Mouse (Mus musculus) monocyte, adult 2 months (primary cell): ENCODE data around the gene H3f3b.
A peak's percentile ranks its signal among the peaks of the same experiment; 100 is the strongest.

Experiments
- DNase-seq, 2 experiments: peaks; one replicate each; pipeline ENCODE4 v3.0.0; 2022; ENCODE audit warnings: low spot score in 2 of 2, low read depth in 1 of 2

Gene H3f3b

DNA sequence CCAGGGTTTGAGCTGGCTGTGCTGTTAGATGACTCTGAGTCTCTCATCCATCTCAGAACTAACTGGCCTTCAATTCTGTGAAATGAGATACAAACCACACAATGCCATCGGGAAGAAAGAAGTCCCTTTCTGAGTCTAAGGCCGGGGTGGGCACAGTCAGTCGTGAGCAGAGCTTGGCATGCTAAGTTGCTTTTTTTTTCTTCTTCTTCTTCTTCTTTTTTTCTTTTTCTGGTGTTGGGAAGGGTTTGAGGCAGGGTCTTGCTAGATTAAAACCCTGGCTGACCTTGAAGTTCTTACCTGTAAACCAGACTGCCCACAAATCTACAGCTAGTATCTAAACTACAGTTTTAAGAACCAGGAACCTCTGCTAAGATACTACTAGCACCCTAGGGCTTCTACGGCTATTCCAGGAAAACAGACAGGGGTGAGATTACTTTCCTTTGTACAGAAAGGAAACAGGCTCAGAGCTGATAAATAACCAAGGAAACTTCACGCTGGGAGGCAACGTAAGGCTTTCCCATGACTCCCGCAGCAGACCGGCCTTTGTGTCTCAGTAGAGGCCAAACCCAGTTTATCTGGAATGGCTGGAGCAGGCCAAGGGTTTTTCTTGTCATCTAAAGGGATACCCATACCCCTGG is 23.5 kb downstream of the H3f3b start:
- no peak for DNase-seq

DNA sequence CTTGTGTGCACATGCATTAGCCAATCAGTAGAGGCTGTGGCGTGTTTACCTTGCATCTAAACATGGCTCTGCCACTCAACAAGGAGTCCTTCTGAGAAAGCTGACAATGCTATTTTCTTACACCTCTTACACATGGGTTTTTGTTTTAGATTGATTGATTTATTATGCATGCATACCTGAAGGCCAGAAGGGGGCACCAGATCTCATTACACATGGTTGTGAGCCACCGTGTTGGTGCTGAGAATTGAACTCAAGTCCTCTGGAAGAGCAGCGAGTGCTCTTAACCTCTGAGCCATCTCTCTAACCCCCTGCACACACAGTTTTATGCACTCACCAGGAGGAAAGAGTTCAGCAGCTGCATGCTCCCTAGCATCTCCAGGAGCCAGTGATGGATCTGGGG is 24.9 kb downstream of the H3f3b start:
- DNase-seq, result no peak

DNA sequence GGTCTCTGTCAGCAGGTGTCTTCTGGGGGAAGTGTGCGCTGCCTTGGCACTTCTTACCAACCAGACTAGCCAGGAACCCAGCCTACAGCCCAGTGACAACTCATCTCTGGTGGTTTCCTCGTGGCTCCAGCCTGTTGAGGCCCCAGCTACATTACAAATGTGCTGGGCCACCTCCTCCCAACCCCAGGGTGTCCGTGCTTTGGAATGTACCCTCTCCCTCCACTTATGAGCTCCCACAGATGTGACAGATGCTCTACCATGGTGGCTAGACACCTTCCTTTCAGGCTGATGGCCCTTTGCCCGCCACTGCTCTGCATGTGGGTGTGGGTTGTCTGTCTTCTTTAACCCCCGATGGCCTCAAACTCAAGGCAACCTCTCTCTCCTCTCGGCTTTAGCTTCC is 26.0 kb downstream of the H3f3b start:
- DNase-seq, result no peak

DNA sequence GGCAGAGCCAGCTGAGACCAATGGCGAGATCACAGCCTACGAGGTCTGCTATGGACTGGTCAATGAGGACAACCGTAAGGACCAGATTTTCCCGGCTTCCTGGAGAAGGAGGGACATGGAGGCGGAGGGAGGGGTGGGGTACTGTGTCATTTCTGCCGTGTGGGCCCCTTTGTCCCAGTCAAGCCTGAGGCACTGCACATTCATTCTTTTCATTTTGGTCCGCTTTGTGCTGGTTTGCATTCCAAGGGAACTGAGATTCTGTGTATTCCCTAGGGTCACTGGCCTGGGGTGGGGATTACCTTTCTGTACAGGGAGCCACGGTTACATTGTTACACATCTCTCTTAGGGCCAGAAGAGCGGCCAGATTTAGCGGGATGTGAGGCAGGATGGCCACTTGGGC is 27.2 kb downstream of the H3f3b start:
- no peak for DNase-seq

DNA sequence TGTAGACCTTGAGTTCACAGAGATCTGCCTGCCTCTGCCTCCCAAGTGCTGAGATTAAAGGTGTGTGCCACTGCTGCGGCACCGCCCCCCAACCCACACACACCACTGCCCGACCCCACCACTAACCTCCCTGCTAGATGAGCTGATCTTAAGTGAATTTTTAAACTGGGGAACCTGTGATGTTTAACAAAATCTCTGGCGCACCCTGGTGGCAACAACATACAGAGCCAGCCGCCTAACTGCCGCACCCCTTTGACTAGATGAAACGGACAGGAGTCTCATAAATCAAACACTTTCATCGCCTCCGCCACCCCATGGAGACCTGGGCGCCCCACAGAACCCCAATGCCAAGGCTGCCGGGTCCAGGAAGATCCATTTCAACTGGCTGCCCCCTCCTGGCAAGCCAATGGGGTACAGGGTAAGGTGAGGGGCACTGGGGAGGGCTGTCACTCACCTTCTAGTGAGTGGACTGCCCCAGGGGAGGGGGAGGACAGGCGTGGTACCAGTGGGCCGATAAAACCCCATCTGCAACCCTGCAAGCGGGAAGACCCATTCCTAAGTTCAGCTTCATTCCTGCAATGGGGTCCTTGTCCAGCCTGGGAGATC is 28.1 kb downstream of the H3f3b start:
- peak in 1 of 2 experiments; percentile 46 for DNase-seq

DNA sequence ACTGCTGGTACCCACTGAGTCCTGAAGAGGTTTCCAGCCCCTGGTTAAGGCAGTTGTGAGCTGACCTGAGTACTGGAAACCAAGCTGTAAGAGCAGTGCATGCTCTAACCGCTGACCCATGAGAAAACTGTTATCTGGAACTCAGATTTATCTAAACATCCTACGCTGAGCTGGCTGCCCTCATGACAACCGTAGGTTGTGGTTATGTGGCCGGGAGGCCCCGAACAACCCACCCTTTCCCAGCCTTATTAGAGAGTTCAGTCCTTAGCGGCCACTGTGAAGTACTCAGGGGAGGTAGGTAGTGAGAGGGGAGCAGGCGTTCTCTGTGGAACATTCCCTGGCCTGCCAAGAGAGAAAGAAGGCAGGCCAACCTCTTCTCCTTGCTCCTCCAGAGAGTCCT is 28.7 kb downstream of the H3f3b start:
- DNase-seq, result no peak

DNA sequence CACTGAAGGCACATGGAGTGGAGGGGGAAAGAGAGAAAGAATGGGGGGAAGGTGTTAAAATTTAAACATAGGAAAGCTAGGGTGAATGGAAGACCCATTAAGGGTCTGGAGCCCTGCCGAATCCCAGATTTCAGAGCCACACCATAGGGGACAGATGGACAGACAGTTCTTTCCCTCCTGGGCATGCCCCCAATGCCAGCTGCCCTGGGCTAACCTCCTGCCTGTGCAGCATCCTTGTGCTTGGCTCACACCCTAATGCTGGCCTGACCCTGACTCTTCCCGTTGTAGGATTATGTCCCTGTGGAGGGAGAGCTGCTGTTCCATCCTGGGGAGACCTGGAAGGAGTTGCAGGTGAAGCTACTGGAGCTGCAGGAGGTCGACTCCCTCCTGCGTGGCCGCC is 30.1 kb downstream of the H3f3b start:
- no peak for DNase-seq

DNA sequence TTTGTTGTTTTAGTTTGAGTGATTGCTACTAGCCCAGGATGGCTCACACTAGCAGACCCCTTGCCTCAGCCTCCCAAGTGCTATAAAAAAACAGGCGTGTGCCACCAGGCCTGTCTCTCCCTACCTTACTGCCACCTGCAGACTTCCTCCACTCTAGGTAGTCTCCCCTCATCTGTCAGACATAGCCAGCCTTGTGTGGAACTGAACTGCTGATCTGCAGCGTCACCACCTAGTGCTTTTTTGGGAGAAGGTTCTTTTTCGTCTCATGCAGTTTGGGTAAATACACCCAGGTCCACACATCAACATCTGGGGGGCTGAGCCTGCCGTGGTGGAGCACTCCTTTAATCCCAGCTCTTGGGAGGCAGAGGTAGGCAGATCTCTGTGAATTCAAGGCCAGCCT is 30.7 kb downstream of the H3f3b start:
- DNase-seq, result no peak

DNA sequence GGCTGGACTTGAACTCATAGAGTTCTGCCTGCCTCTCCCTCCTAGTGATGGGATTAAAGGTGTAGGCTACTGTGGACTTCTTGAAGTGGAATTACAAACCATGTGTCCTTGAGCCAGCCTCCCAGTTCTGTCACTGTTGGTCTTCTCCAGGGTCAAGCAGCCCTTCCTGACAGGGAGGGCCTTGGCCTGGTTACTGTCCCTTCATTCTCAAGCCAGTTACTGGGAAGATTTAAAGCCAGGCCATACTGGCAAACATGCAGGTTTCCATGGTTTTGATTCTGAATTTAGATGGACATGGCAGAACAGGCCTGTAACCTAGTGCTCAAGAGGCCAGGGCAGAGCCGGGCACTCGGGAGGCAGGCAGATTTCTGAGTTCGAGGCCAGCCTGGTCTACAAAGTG is 32.5 kb downstream of the H3f3b start:
- no peak for DNase-seq

DNA sequence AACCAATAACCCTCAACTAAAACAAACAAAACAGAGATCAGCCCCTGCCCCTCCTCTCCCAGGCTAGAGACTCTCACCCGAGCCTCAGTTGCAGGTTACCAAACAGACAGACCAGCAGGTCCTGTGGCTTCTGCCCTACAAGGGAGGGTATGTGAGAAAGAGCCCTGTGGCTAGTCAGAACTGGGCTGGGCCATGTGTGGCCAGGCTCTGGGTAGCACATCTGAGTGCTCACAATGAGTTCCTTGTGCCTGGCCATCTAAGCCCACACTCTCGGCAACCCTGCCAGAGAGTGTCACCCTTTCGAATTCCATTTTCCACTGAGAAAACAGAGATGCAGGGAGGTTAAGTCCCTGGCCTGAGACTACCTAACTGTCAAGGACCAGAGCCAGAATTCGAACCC is 35.7 kb downstream of the H3f3b start:
- DNase-seq, result no peak

DNA sequence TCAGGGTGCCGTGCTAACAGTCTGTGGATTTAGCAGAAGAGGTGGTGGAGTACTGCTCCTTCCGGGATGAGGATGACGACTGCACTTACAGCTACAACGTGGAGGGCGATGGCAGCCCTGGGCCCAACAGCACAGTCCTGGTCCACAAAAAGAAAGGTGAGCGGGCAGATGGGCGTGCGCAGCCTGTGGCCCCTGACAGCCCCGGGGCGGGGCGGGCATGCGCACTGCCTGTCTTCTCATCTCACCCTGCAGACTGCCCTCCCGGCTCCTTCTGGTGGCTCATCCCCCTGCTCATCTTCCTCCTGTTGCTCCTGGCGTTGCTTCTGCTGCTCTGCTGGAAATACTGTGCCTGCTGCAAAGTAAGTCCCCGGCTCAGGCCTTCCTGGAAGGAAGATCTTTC is 38.1 kb downstream of the H3f3b start:
- DNase-seq, result no peak

DNA sequence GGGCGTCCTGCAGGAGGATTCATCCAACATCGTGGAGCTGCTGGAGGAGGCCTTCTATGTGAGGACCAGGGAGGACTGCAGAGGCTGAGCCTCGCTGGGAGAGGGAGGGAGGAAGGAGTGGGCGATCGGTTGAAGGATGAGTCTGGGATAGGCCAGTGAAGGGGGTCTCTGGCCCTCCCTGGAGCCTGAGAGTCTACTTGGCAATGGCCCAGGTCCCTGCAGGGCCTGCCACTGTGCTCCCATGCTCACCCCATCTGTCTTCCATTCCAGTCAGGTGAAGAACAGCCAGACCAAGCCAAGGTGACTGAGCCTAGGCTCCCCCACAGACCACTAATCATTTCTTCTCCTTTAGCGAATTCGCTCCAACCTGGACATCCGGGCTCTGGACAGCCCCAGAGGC is 44.5 kb downstream of the H3f3b start:
- DNase-seq, result no peak

DNA sequence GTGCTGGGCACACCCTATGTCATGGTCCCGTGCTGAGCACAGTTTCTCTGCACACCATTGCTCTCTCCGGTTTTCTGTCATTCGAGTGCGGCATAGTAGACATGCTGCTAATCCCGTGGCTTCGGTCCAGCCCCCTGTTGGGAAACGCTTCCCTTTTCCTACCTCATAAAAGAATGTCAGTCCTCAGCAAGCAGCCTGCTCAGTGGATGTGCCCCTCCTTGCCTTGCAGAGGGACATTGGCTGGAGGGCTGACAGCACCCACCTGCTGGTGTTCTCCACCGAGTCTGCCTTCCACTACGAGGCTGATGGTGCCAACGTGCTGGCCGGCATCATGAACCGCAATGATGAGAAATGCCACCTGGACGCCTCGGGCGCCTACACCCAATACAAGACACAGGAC is 45.3 kb downstream of the H3f3b start:
- DNase-seq, result no peak

DNA sequence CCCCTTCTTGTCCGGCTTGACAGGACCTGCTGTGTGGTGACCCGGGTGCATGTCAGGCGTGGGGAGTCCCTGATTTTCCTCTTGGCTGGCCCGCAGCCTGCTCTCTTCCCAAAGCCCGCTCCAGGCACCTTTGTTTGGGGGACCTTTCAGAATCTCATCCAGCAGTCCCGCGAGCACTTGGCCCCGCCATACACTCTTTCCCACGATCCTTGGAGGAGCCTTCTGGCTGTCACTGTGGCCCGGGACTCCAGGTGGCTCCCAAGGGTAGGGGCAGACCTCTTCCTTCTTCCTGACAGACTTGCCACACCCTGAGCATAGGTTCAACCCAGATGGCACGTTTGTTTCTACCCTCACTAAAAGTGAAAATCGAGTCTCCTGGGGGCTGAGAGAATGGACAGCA is 52.2 kb downstream of the H3f3b start:
- no peak for DNase-seq

DNA sequence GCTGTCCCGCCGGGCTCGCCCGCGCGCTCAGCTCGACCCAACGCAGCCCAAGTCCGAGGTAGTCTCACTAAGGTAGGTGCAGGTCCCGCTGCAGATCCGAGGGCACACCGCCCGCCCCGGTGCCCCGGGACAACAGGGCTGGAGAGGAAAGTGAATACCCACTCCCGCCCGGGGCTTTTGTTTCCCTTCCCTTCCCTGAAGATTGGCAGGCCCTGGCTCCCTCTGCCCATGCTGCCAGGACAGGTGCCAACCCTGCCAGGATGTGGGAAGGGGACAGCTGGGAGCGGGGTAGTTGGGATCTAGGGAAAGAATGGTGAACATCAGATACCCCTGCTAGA is 52.7 kb downstream of the H3f3b start:
- no peak for DNase-seq

DNA sequence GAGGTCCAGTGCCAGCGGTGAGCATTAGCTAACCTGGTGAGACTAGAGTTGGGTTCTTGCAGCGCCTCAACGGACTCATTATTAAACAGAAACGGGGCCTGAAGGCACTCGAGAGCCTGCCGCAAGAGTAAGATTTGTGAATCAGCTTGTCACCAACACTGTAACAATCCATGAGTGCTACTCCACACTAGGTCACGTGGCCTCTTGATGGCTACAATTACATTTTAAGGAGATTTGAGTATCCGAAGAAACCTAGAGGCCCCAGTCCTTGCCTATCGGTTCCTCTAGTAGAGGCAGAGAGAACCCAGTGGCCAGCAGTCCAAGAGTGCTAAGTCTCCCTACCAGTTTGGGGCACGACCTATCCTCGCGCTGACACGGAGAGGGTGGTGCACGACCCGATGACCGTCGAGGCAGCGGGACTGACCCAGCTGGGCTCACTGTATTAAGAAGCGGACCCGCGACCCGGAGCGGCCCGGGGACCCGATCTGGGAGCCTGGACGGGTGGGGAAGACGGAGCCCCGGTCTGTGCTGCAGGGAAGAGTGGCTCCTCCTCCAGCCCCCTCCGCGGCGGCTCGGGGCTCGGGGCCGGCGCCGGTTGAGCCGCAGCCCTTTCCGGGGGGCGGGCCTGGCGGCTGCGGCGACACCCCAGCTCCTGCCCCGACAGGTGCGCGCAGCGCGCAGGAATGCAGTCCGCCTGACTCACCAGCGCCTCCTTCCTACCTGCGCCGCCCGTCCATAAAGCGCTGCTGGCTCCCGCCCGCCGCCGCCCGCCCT is 53.3 kb downstream of the H3f3b start, which contains the start of gene Itgb4:
Gene Itgb4 (plus strand): TSS at position 401 of the 774 bp plus-strand sequence.
- DNase-seq, result no peak
